Mouse (Mus musculus) neural tube, embryonic 13.5 days (tissue): ENCODE results near the gene Olfr691. TPM values are rescaled to one million over a fixed set of nuclear protein-coding genes. Genes with fewer than 3 reads are reported as not detected.
A peak's percentile ranks its signal among the peaks of the same experiment; 100 is the strongest.
"Not testable (repeated sequence)": the region's sequence is repeated elsewhere in the genome, so short reads cannot be mapped to it uniquely, and the experiment has no call there.

Experiments used
- ATAC-seq: fragments of 200-750 bp; cut with Nextera tagmentation; 2 replicates; pipeline ENCODE4 v1.8.0; 2017; ENCODE audit warnings: low read depth, mild to moderate bottlenecking, moderate TSS enrichment, moderate library complexity
- H3K27ac ChIP-seq: fragments of 300-500 bp; sonication (generic); replicated peaks from 2 replicates; pipeline ENCODE4 v1.5.1; 2015; ENCODE audit warnings: moderate library complexity, mild to moderate bottlenecking, inconsistent platforms
- H3K27me3 ChIP-seq: fragments of 300-500 bp; sonication (generic); 2 replicates; pipeline ENCODE4 v1.6.1; 2015; ENCODE audit warnings: mild to moderate bottlenecking, inconsistent platforms
- H3K36me3 ChIP-seq: fragments of 300-500 bp; sonication (generic); 2 replicates; pipeline ENCODE4 v1.6.1; 2015; ENCODE audit warnings: mild to moderate bottlenecking, inconsistent platforms
- H3K4me1 ChIP-seq: fragments of 300-500 bp; sonication (generic); replicated peaks from 2 replicates; pipeline ENCODE4 v1.6.1; 2015; ENCODE audit warnings: inconsistent platforms
- H3K4me2 ChIP-seq: fragments of 300-500 bp; sonication (generic); 2 replicates; pipeline ENCODE4 v1.6.1; 2015; ENCODE audit warnings: inconsistent platforms, mild to moderate bottlenecking, moderate library complexity
- H3K4me3 ChIP-seq: fragments of 300-500 bp; sonication (generic); 2 replicates; pipeline ENCODE4 v1.5.1; 2015; ENCODE audit warnings: mild to moderate bottlenecking, inconsistent platforms
- H3K9ac ChIP-seq: fragments of 300-500 bp; sonication (generic); 2 replicates; pipeline ENCODE4 v1.6.1; 2015; ENCODE audit warnings: moderate library complexity, mild to moderate bottlenecking, inconsistent platforms
- H3K9me3 ChIP-seq: fragments of 300-500 bp; sonication (generic); 2 replicates; pipeline ENCODE4 v1.6.1; 2016; ENCODE audit warnings: inconsistent platforms
- WGBS: fragments of 180-500 bp; shearing (Covaris S2); methylation state at CpG from one replicate; pipeline ENCODE4 v1.1.7; 2015; 5-methylcytosine and 5-hydroxymethylcytosine counted together
- polyA plus RNA-seq: library from polyadenylated mRNA; unstranded; fragments of >200 nt; fragmentation: Nextera tagmentation; extraction: Ambion mirVana; gene quantifications from 2 replicates; pipeline ENCODE4 v1.2.1, GENCODE M21; 2015

The Olfr691 gene
- polyA plus RNA-seq, result 0.29 TPM in 1 of 2 replicates, not detected in the other

- no peaks in the 10 kb centered on the region for H3K27me3 ChIP-seq
- H3K4me1 ChIP-seq, result no peaks in the 10 kb centered on the region
- no peak for ATAC-seq
- H3K4me2 ChIP-seq, result no peak within 1 kb of the TSS
- H3K4me3 ChIP-seq, result no peak within 1 kb of the TSS
- no peaks in the 10 kb centered on the region for H3K9me3 ChIP-seq
- no peaks in the 10 kb centered on the region for H3K36me3 ChIP-seq
- H3K9ac ChIP-seq, result no peak within 1 kb of the TSS
- 41% methylated on average over 1 of the region's 1 CpGs for WGBS
- no peak within 1 kb of the TSS for H3K27ac ChIP-seq
These were observed at the start of gene Olfr691 for GRCm38 (mm10) chr7:105342170-105342569. Olfr691 (minus strand) TSS chr7:105342270.

GRCm38 (mm10) chr7:105390236-105390635, 48.2 kb upstream of the Olfr691 start:
- Histone ChIP-seq H3K4me3 (no peak overlapping the region), H3K27me3 (no peaks in the 10 kb centered on the region), H3K9me3 (no peaks in the 10 kb centered on the region), H3K9ac (no peak overlapping the region), H3K4me2 (no peak overlapping the region), H3K27ac (no peak overlapping the region), H3K4me1 (0 out of 2 replicates have a peak, but pooled peaks cover 8% of the 10 kb centered on the region), H3K36me3 (peaks cover 55% of the 10 kb centered on the region)
- no peak for ATAC-seq
- WGBS, result 99% methylated on average over 2 of the region's 2 CpGs

- Histone ChIP-seq H3K4me2 (no peak overlapping the region), H3K36me3 (peaks cover 80% of the 10 kb centered on the region), H3K9me3 (no peaks in the 10 kb centered on the region), H3K4me3 (no peak overlapping the region), H3K9ac (no peak overlapping the region), H3K27ac (no peak overlapping the region), H3K27me3 (no peaks in the 10 kb centered on the region), H3K4me1 (no peaks in the 10 kb centered on the region)
- no peak for ATAC-seq
- WGBS, result 99% methylated on average over 2 of the region's 2 CpGs
These were observed 45.6 kb upstream of the Olfr691 start for GRCm38 (mm10) chr7:105387696-105388095.

DNA sequence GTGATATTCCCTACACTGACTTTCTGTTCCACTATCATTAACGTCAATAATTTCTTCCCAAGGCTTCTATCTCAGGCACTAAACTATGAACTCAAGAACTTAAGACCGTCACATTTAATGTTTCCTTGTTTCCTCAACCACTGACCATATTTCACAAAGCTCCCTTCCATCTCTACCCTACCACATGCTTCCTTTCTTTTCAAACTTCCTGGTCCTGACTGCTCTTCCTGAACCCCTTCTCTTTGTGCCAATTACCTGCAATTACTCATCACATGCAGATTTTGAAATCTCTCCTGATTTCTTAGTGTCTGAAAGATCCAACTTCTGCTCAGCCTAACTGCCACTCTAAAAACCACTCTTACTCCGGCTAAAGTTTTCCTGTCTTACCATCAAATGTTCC, 38.3 kb upstream of the Olfr691 start:
- Histone ChIP-seq H3K27ac (no peak overlapping the region), H3K36me3 (peaks cover 86% of the 10 kb centered on the region), H3K27me3 (no peaks in the 10 kb centered on the region), H3K9me3 (no peaks in the 10 kb centered on the region), H3K4me1 (no peaks in the 10 kb centered on the region), H3K4me3 (no peak overlapping the region), H3K4me2 (no peak overlapping the region), H3K9ac (no peak overlapping the region)
- no peak for ATAC-seq
- 95% methylated on average over 3 of the region's 3 CpGs for WGBS

DNA sequence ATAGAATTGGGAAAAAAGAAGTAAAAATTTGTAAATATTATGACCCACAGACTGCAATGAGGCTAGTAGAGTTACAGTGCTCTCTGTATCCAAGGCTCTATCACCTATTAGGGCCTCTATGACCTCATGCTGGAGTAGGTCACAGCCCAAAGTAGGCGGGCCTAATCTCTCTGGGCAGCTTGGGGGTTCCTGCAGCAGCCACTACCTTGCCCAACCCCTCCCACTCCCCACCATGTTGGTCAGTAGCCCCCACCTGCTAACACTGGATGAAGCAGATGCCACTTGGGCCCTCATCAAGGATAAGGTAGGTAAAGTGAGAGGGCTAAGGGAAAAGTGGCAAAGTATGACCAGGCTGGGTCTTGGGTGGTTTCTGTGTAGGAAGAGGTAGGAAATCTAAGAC, 32.8 kb upstream of the Olfr691 start, which contains the start of gene Gm5901:
Gene Gm5901 (plus strand): TSS at position 173 of the 400 bp plus-strand sequence.
- no peak within 1 kb of the TSS for H3K9ac ChIP-seq
- 95% methylated on average over 1 of the region's 1 CpGs for WGBS
- H3K9me3 ChIP-seq, result no peaks in the 10 kb centered on the region
- no peak within 1 kb of the TSS for H3K4me3 ChIP-seq
- no peaks in the 10 kb centered on the region for H3K4me1 ChIP-seq
- H3K36me3 ChIP-seq, result peaks cover 67% of the 10 kb centered on the region
- no peak for ATAC-seq
- H3K27ac ChIP-seq, result no peak within 1 kb of the TSS
- no peaks in the 10 kb centered on the region for H3K27me3 ChIP-seq
- no peak within 1 kb of the TSS for H3K4me2 ChIP-seq

DNA sequence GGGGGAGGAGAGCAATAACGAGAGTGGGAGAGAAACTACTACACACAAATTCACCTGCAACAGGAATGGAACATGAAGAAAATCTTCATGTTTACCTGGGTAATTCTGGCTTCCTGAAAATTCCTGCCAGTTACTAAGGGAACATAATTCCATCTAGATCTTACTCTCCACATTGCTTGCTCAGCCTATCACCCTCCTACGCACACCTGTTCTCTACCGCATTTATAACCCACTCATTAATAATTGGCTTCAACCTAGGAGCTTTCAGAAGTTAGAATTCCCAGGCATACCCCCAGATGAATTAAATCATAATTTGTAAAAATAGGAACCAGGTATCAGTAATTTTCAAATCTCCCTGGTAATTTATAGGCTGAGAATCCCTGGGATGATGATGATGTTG, 31.9 kb upstream of the Olfr691 start:
- no peak overlapping the region for H3K27ac ChIP-seq
- WGBS, result 96% methylated on average over 3 of the region's 3 CpGs
- no peaks in the 10 kb centered on the region for H3K9me3 ChIP-seq
- no peaks in the 10 kb centered on the region for H3K4me1 ChIP-seq
- H3K4me2 ChIP-seq, result no peak overlapping the region
- H3K36me3 ChIP-seq, result peaks cover 58% of the 10 kb centered on the region
- H3K4me3 ChIP-seq, result no peak overlapping the region
- H3K9ac ChIP-seq, result no peak overlapping the region
- no peaks in the 10 kb centered on the region for H3K27me3 ChIP-seq
- ATAC-seq, result no peak

DNA sequence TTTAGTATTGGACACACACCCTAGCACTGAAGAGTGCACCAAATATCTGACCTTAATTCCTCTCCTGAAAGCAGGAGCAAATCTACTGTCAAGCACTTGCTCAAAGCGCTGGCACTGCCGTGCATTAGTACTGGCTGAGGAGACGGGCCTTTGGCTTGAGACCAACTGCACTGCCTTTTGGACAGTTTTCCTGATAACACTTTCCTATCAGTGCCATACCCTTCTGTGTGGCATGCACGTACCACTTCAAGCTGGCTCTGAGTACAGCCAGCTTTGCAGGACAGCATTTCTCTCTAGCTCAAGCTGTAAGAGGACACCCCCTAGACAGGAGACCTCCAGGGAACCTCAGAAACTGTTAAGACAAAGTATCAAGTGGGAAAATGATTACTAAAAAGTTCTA, 31.4 kb upstream of the Olfr691 start:
- no peak overlapping the region for H3K27ac ChIP-seq
- WGBS, result 91% methylated on average over 4 of the region's 4 CpGs
- no peaks in the 10 kb centered on the region for H3K9me3 ChIP-seq
- H3K27me3 ChIP-seq, result no peaks in the 10 kb centered on the region
- H3K4me2 ChIP-seq, result no peak overlapping the region
- no peaks in the 10 kb centered on the region for H3K4me1 ChIP-seq
- H3K9ac ChIP-seq, result no peak overlapping the region
- no peak for ATAC-seq
- H3K36me3 ChIP-seq, result peaks cover 53% of the 10 kb centered on the region
- H3K4me3 ChIP-seq, result no peak overlapping the region

GRCm38 (mm10) chr7:105372912-105373311, 30.8 kb upstream of the Olfr691 start:
- Histone ChIP-seq H3K4me2 (no peak overlapping the region), H3K27ac (no peak overlapping the region), H3K36me3 (peaks cover 47% of the 10 kb centered on the region), H3K4me3 (no peak overlapping the region), H3K9ac (no peak overlapping the region), H3K27me3 (no peaks in the 10 kb centered on the region), H3K9me3 (no peaks in the 10 kb centered on the region), H3K4me1 (no peaks in the 10 kb centered on the region)
- WGBS, result 88% methylated on average over 1 of the region's 1 CpGs
- no peak for ATAC-seq

DNA sequence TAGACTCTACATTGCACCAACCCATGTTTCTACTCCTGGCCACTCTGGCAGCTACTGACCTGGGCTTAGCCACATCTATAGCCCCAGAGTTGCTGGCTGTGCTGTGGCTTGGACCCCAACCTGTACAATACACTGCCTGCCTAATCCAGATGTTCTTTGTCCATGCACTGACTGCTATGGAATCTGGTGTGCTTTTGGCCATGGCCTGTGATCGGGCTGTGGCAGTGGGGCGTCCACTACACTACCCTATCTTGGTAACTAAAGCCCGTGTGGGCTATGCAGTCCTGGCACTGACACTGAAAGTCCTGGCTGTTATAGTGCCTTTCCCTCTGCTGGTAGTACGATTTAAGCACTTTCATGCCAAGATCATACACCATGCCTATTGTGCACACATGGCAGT, 26.5 kb upstream of the Olfr691 start:
- Histone ChIP-seq H3K9me3 (no peaks in the 10 kb centered on the region), H3K27ac (no peak overlapping the region), H3K9ac (no peak overlapping the region), H3K27me3 (no peaks in the 10 kb centered on the region), H3K4me2 (no peak overlapping the region), H3K4me1 (no peaks in the 10 kb centered on the region), H3K4me3 (no peak overlapping the region), H3K36me3 (peaks cover 17% of the 10 kb centered on the region)
- no peak for ATAC-seq
- 93% methylated on average over 4 of the region's 4 CpGs for WGBS

DNA sequence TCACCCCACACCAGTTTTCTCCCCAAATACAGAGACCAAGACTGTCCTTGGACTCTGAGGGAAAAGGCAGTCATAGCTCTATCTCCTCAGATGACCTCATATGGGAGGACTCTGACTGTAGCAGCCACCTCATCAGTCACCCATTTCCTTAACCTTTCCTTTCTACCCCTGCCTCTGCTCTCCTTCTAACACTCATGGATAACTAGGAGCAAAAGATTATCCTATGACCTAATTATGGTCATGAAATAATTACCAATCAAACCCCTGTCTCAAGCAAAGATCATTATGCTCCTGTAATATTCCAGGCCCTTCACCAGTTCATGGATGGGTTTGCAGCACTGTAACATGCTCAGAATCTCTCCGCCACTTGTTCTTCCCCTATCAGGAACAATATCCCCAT, 25.9 kb upstream of the Olfr691 start, which contains the start of gene Olfr692:
Gene Olfr692 (plus strand): TSS at position 301 of the 400 bp plus-strand sequence.
- 97% methylated on average over 1 of the region's 1 CpGs for WGBS
- no peak within 1 kb of the TSS for H3K4me2 ChIP-seq
- H3K4me3 ChIP-seq, result no peak within 1 kb of the TSS
- ATAC-seq, result no peak
- H3K9ac ChIP-seq, result no peak within 1 kb of the TSS
- H3K36me3 ChIP-seq, result peaks cover 11% of the 10 kb centered on the region
- no peaks in the 10 kb centered on the region for H3K4me1 ChIP-seq
- H3K9me3 ChIP-seq, result no peaks in the 10 kb centered on the region
- no peaks in the 10 kb centered on the region for H3K27me3 ChIP-seq
- H3K27ac ChIP-seq, result no peak within 1 kb of the TSS

DNA sequence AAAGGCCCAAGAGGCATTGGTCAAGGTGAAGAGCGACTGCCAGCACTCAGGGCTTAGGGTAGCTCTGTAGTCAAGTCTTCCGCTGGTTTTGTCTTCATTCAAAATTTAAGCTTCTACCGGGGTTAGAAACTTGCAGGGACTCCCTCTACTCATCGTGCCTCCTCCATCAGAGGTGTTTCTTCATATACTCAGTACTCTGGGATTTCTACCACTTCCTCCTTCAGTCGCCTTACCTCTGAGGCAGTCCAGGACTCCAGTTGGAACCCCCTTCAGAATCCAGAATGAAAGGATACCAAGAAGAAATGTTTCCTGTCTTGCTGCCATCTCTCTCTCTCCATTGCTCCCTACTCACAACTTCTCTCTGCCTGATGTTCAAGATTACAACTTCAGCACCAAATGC, 25.2 kb upstream of the Olfr691 start:
- Histone ChIP-seq H3K27ac (no peak overlapping the region), H3K9ac (no peak overlapping the region), H3K9me3 (no peaks in the 10 kb centered on the region), H3K27me3 (no peaks in the 10 kb centered on the region), H3K36me3 (peaks cover 8% of the 10 kb centered on the region), H3K4me1 (no peaks in the 10 kb centered on the region), H3K4me3 (no peak overlapping the region), H3K4me2 (no peak overlapping the region)
- 80% methylated on average over 5 of the region's 5 CpGs for WGBS
- ATAC-seq, result no peak

- Histone ChIP-seq H3K9ac (no peak overlapping the region), H3K27ac (no peak overlapping the region), H3K4me3 (no peak overlapping the region), H3K27me3 (no peaks in the 10 kb centered on the region), H3K36me3 (no peaks in the 10 kb centered on the region), H3K4me2 (no peak overlapping the region), H3K4me1 (no peaks in the 10 kb centered on the region), H3K9me3 (no peaks in the 10 kb centered on the region)
- WGBS, result 93% methylated on average over 2 of the region's 2 CpGs
- ATAC-seq, result no peak
These were observed 19.6 kb upstream of the Olfr691 start for GRCm38 (mm10) chr7:105361713-105362112.

DNA sequence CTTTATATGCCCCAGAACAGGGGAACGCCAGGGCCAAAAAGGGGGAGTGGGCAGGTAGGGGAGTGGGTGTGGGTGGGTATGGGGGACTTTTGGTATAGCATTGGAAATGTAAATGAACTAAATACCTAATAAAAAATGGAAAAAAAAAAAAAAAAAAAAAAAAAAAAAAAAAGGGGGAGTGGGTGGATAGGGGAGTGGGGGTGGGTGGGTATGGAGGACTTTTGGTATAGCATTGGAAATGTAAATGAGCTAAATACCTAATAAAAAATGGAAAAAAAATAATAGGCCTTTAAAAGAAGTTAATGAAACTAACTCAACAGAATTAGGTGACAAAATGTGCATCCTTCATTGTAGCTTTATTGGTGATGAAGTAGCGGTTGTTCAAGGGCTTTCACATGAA, 14.4 kb upstream of the Olfr691 start:
- ATAC-seq, result peak; percentile 96
- H3K4me3 ChIP-seq, H3K4me2 ChIP-seq, H3K27me3 ChIP-seq, H3K36me3 ChIP-seq, H3K27ac ChIP-seq, H3K4me1 ChIP-seq, H3K9ac ChIP-seq, H3K9me3 ChIP-seq: not testable (repeated sequence)
- 91% methylated on average over 1 of the region's 2 CpGs for WGBS
